Mouse (Mus musculus) heart, postnatal 36 days (tissue): ENCODE results near the gene Hist1h4m. TPM values are rescaled to one million over a fixed set of nuclear protein-coding genes. Genes with fewer than 3 reads are reported as not detected.

Source experiments
- microRNA-seq, 2 experiments: library from miRNA; unstranded; fragments of <30 nt; microRNA quantifications; one replicate each; pipeline ENCODE4 v1.2.0; 2021; ENCODE audit warnings: borderline number of aligned reads in 2 of 2
- total RNA-seq, 2 experiments: library from RNA; stranded (reverse); gene quantifications; 2 replicates each; pipeline ENCODE4 v1.2.3; 2021

The Hist1h4m gene
- total RNA-seq, 2 experiments from 2014 or later, result 61.3 to 84.6 TPM

Small RNAs within 50 kb of the gene (microRNA-seq; reads per million reads assigned to microRNA genes)
- gene Gm19658 (0 reads per million in 2 experiments), gene Gm44346 (0 reads per million in 2 experiments), gene Gm44466 (0 reads per million in 2 experiments)

Other genes with a start within 250 kb of the Hist1h4m start
- not detected for gene Olfr1364, start 230.0 kb upstream of the Hist1h4m start, total RNA-seq
- gene Olfr1362, start 197.7 kb upstream of the Hist1h4m start, total RNA-seq, result not detected
- not detected for gene Olfr11, start 169.2 kb upstream of the Hist1h4m start, total RNA-seq
- not detected for gene Olfr1361, start 148.4 kb upstream of the Hist1h4m start, total RNA-seq
- gene Olfr1360, start 134.3 kb upstream of the Hist1h4m start, total RNA-seq, result not detected
- gene Olfr1359, start 113.6 kb upstream of the Hist1h4m start, total RNA-seq, result not detected
- gene Hist1h2bl, start 95.6 kb upstream of the Hist1h4m start, total RNA-seq, result 10 to 100 TPM; 18.0 to 27.4 TPM
- 10 to 100 TPM; 28.5 to 39.8 TPM for gene Hist1h2ai, start 95.3 kb upstream of the Hist1h4m start, total RNA-seq
- gene Hist1h3h, start 94.1 kb upstream of the Hist1h4m start, total RNA-seq, result 10 to 100 TPM; 22.0 to 36.5 TPM
- 1 to 10 TPM; 4.9 to 5.1 TPM for gene Hist1h2bm, start 89.7 kb upstream of the Hist1h4m start, total RNA-seq
- 1 to 10 TPM; 3.6 to 4.6 TPM for gene Hist1h4j, start 76.7 kb upstream of the Hist1h4m start, total RNA-seq
- 10 to 100 TPM; 52.5 to 54.1 TPM for gene Hist1h4k, start 61.2 kb upstream of the Hist1h4m start, total RNA-seq
- 1 to 10 TPM; 9.0 to 9.3 TPM for gene Hist1h2ak, start 57.9 kb upstream of the Hist1h4m start, total RNA-seq
- gene Hist1h2bn, start 57.6 kb upstream of the Hist1h4m start, total RNA-seq, result 10 to 100 TPM; 11.8 to 13.3 TPM
- 10 to 100 TPM in 1 of 2 experiments, 1 to 10 TPM in 1; 9.8 to 10.6 TPM for gene Hist1h1b, start 31.1 kb upstream of the Hist1h4m start, total RNA-seq
- gene Hist1h3i, start 28.4 kb upstream of the Hist1h4m start, total RNA-seq, result 10 to 100 TPM; 22.6 to 23.7 TPM
- 1 to 10 TPM; 1.0 to 2.1 TPM for gene Hist1h2an, start 24.5 kb upstream of the Hist1h4m start, total RNA-seq
- 1 to 10 TPM; 5.4 to 5.7 TPM for gene Hist1h2bp, start 24.3 kb upstream of the Hist1h4m start, total RNA-seq
- 10 to 100 TPM; 35.1 to 36.5 TPM for gene Hist1h2bq, start 1.5 kb upstream of the Hist1h4m start, total RNA-seq
- gene Hist1h2ao, start 1.3 kb upstream of the Hist1h4m start, total RNA-seq, result not detected
- gene Hist1h4n, start 20.4 kb downstream of the Hist1h4m start, total RNA-seq, result 1 to 10 TPM; 4.7 to 7.4 TPM
- 10 to 100 TPM; 27.2 to 33.8 TPM for gene Hist1h2ap, start 21.8 kb downstream of the Hist1h4m start, total RNA-seq
- 10 to 100 TPM; 35.2 to 36.8 TPM for gene Hist1h2br, start 22.0 kb downstream of the Hist1h4m start, total RNA-seq
- under 1 TPM; 0.97 to 0.98 TPM for gene Zfp184, start 133.3 kb downstream of the Hist1h4m start, total RNA-seq
- not detected for gene Pom121l2, start 169.4 kb downstream of the Hist1h4m start, total RNA-seq
- gene Prss16, start 198.0 kb downstream of the Hist1h4m start, total RNA-seq, result not detected
- 10 to 100 TPM in 1 of 2 experiments, 1 to 10 TPM in 1; 2.3 to 12.5 TPM for gene Hist1h2ah, start 223.8 kb downstream of the Hist1h4m start, total RNA-seq
- 10 to 100 TPM; 23.3 to 28.1 TPM for gene Hist1h2bk, start 224.1 kb downstream of the Hist1h4m start, total RNA-seq
- 10 to 100 TPM; 15.8 to 18.6 TPM for gene Hist1h4i, start 229.6 kb downstream of the Hist1h4m start, total RNA-seq
- gene Hist1h2ag, start 231.2 kb downstream of the Hist1h4m start, total RNA-seq, result 10 to 100 TPM; 10.3 to 10.5 TPM
- 1 to 10 TPM; 7.2 to 9.7 TPM for gene Hist1h2bj, start 231.5 kb downstream of the Hist1h4m start, total RNA-seq